Mouse (Mus musculus) adrenal gland, adult 8-10 months (tissue): ENCODE results near the gene Mylk4. TPM values are rescaled to one million over a fixed set of nuclear protein-coding genes. Genes with fewer than 3 reads are reported as not detected.

Experiments used
- DNase-seq: peaks from one replicate; pipeline ENCODE4 v3.0.0; 2022
- total RNA-seq, 4 experiments: library from RNA; stranded (reverse); gene quantifications; 2 replicates each; pipeline ENCODE4 v1.2.4; 2022

Mylk4 gene
- total RNA-seq: under 1 TPM in 1 of 4 experiments, not detected in 3; 0.05 TPM

DNA sequence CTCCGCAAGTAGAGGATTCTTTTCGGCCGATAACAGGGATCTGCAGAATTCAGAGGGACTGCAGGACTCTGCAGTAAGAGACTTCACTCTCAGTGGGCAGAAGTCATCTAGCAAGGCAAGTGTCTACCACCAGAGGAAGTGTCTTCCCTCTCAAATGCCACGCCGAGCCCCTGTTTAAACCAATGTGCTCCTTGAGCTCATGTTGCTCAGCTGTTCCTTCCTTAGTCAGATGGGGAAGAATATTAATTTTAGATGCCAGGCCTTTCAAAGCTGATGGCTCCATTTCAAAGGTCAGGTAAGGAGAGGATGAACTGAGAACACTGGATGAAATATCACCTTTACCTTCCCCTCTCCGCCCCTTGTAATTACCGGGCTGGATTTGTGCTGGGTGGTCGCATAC, at the start of gene Mylk4:
Mylk4 (minus strand) TSS at position 139 of the 400 bp plus-strand sequence.
- DNase-seq: no peak

DNA sequence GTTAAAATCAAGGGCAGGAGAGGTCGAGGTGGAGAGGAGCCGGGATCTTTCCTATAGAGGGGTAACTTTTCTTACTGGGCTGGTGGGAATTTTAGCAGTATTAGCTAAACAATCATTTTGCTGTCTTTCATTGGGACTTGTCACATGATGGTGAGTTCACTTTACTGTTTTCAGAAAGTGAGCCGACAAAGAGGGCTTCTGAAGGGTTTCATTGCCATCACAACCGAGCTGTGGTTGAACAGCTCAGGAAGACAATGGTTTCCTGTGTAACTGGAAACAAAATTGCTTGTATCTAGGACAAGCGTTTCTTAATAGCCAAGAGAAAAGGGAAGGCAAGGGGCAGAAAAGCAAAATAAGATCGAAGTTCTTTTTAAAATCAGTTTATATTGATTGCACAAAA, 49.5 kb upstream of the Mylk4 start:
- no peak for DNase-seq

- DNase-seq: no peak
Measured at GRCm38 (mm10) chr13:32832776-32833175, 49.0 kb upstream of the Mylk4 start.

DNA sequence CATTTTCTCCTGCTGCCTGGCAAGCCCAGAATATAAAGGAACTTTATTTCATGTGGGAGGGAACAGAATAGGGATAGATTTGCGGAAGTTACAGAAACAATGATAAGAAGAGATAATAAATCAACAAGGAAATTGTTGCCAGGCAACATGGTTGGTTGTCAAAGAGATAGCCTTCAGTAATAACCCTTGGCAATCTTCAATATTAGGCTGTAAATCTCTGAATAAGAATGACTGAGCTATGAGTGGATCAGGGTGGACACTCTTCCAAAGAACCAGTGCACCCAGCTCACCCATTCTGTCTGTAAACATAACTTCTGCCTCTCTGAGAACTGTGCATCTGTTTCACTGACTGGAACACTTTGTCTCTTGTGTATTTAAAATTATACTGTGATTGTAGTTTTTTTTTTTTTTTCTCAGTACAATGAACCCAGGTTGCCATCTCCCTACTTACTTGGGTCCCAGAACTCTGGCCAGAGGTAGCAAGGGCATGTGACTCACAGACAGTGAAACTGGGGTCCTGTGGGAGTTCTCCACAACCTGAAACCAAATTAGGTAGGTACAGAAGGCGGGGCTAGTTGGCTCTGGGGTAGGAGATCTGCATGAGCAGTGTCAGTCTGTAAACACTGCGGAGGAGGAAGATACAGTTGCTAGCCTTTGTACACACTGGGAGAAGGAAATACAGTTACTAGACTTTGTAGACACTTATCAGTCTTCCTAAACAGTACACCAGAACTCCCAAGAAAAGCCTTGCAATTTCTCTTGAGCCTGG, 47.9 kb upstream of the Mylk4 start:
- no peak for DNase-seq

DNA sequence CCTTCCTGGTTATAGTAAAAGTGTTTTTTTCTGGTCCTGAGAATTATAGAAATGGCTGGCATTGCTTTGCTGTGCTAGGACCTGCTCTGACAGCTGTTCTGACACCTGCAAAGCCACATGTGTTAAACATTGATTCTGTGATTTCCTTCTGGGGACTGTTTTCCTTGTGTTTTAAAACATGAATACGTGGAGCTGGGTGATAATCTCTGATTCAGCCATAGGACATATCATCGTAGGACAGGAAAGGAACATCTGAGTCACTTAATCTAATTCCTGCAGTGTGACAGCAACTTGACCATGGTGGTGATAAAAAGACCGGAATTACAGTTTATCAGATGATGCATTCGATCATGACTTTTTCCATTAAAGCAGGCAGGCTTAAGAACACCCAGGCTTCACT, 45.1 kb upstream of the Mylk4 start:
- no peak for DNase-seq

GRCm38 (mm10) chr13:32827951-32828350, 44.2 kb upstream of the Mylk4 start:
- DNase-seq: no peak

GRCm38 (mm10) chr13:32827111-32827822, 43.5 kb upstream of the Mylk4 start:
- DNase-seq: peak; percentile 58

GRCm38 (mm10) chr13:32825546-32825945, 41.8 kb upstream of the Mylk4 start:
- no peak for DNase-seq

DNA sequence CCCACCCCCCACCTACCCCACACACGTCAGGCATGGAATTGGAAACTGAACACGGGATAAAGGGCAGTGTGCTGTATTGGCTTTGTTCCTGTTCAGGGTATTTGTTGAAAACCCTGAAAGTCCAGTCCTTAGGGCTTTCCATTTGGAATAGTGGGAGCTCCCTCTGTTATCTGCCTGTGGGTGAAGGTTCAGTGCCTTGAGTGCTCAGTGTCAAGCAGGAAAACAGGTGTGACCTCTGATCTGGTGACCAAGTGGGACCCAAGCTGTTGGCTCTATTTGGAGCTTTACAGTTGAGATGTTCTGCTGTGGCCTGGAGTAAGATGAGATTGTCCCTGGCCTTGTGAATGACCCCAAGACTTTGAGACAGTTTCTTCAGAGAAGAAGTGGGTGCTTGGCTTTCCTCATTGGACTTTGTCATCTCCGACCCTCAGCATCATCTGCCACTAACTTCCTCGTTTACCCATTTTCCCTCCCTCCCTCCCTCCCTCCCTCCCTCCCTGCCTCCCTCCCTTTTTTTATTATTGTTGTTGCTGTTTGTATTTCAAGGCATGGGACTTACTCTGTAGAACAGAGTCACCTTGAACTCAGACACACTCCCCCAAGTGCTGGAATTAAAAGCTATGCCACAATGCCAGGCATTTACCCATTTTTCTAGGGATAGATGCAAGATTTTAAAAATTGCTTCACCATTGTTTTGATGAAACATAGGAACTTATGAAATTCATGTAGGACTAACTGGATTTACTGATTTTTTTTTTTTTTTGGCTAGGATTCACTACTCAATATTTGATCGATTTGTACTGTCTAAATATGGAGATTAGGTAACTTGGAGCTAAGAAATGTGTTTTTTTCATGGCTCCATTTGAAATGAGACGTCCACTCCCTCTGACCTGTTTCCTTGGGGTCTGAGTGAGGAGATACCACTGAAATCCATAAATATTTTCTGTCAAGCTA, 40.9 kb upstream of the Mylk4 start:
- DNase-seq: no peak

- DNase-seq: no peak
Measured at GRCm38 (mm10) chr13:32823126-32823525, 39.4 kb upstream of the Mylk4 start.

- no peak for DNase-seq
Measured at GRCm38 (mm10) chr13:32821671-32822070, 37.9 kb upstream of the Mylk4 start.

- DNase-seq: no peak
Measured at GRCm38 (mm10) chr13:32819926-32820325, 36.2 kb upstream of the Mylk4 start.

- no peak for DNase-seq
Measured at GRCm38 (mm10) chr13:32819241-32819640, 35.5 kb upstream of the Mylk4 start.

GRCm38 (mm10) chr13:32807624-32808023, 23.9 kb upstream of the Mylk4 start:
- DNase-seq: no peak

- DNase-seq: no peak
Measured at GRCm38 (mm10) chr13:32806820-32807219, 23.1 kb upstream of the Mylk4 start.

DNA sequence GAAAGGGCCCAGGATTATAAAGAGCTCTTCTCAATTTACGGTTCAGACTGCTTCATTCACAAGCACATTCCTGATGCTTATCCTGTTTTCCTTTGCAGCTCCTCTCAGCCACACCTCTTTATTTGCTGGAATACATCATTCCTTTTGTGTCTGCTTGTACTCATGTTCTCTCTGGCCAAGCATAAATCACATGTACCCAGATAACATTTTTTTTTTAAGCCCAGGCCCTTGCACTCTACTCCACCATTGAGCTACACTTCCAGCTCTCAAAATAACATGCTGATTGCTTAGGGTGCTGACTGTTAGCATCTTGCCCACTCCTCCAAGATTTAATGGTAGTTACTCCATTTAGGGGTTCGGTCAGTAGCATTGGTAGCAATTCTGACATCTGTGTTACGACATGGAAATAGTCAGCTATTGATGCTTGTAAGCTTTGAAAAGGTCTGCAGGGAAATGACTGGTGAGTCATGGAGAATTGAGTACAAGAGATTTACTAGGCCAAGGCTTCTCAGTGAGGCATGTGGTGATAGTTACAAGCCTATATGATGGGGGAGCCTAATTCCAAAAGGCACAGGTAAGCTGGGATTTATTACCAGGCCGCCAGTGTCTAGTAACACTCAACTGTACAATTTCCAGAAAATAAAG, 20.1 kb upstream of the Mylk4 start:
- no peak for DNase-seq

DNA sequence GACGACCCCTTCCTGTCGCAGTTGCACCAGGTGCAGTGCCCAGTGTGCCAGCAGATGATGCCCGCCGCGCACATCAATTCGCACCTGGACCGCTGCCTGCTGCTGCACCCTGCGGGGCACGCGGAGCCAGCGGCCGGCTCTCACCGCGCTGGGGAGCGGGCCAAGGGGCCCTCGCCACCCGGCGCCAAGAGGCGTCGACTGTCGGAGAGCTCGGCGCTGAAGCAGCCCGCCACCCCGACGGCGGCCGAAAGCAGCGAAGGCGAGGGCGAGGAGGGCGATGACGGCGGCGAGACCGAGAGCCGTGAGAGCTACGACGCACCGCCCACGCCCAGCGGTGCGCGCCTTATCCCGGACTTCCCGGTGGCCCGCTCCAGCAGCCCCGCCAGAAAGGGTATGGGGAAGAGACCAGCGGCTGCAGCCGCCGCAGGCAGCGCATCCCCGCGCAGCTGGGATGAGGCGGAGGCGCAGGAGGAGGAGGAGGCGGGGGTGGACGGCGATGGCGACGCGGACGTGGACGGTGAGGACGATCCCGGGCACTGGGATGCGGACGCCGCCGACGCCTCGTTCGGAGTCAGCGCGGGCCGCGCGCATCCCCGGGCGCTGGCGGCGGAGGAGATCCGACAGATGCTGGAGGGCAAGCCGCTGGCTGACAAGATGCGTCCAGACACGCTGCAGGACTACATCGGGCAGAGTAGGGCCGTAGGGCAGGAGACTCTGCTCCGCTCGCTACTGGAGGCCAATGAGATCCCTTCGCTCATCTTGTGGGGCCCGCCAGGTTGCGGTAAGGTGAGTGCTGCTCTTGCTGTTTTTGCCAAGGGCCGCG, 18.7 kb upstream of the Mylk4 start, which contains the start of gene D930007J09Rik:
D930007J09Rik (minus strand) TSS at position 591 of the 823 bp plus-strand sequence.
- peak; percentile 25 for DNase-seq

- DNase-seq: peak; percentile 98
Measured at GRCm38 (mm10) chr13:32801693-32802221, 18.0 kb upstream of the Mylk4 start, which contains the start of gene Wrnip1. TSS of gene Wrnip1 (plus strand) at chr13:32802038.

GRCm38 (mm10) chr13:32800859-32801258, 17.1 kb upstream of the Mylk4 start:
- no peak for DNase-seq

- DNase-seq: no peak
Measured at GRCm38 (mm10) chr13:32799131-32799530, 15.4 kb upstream of the Mylk4 start.

GRCm38 (mm10) chr13:32797085-32797484, 13.3 kb upstream of the Mylk4 start:
- DNase-seq: no peak
